Mouse (Mus musculus): ENCODE measurements around the gene Gm48552.
A peak's percentile ranks its signal among the peaks of the same experiment; 100 is the strongest.

Gm48552 gene

DNA sequence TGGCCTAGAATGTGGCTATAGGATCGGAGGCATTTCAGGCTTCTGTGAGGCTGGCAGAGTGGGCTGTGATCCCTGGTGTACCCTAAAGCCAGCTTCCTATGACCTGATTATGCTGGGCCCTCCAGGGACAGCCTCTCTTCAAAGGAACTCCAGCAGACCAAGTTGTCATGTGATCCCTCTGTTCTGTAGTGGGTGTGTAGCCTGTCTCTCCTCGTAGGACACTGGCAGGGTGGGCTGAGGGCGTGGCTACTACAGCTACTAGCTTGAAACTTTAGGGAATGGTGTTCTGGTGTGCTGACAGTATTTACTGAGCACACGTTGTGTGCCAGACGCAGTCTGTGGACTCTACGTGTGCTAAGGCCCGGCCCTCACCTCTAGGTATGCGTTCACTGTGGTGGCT, 28.1 kb upstream of the Gm48552 start:
- no peak for DNase-seq (ENCODE audit: low read depth, low spot score)

DNA sequence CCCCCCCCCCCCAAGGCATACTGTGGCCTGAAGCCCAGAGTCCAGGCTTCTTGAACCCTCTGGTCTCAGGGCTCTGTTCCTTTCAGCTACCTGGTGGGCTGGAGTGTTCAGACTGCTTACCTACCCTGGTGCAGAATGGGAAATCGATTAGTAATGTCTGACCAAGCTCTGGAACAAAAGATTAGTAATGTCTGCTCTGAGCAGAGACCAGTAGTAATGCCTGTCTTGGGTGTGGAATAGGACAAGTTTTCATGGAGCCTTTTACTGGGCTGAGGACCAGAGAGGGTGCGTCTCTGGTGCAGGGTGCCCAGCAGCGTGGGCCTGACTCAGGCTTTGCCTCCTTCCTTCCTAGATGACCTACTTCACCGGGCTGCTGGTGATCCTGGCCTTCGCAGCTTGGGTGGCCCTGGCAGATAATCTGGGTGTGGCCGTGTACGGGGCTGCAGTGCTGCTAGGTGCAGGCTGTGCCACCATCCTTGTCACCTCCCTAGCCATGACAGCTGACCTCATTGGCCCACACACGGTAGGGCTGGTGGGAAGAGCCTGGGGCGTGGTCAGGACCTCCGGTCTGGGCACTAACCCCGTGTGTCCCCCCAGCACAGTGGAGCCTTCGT, 26.4 kb upstream of the Gm48552 start:
- DNase-seq (ENCODE audit: low read depth, low spot score), result no peak

DNA sequence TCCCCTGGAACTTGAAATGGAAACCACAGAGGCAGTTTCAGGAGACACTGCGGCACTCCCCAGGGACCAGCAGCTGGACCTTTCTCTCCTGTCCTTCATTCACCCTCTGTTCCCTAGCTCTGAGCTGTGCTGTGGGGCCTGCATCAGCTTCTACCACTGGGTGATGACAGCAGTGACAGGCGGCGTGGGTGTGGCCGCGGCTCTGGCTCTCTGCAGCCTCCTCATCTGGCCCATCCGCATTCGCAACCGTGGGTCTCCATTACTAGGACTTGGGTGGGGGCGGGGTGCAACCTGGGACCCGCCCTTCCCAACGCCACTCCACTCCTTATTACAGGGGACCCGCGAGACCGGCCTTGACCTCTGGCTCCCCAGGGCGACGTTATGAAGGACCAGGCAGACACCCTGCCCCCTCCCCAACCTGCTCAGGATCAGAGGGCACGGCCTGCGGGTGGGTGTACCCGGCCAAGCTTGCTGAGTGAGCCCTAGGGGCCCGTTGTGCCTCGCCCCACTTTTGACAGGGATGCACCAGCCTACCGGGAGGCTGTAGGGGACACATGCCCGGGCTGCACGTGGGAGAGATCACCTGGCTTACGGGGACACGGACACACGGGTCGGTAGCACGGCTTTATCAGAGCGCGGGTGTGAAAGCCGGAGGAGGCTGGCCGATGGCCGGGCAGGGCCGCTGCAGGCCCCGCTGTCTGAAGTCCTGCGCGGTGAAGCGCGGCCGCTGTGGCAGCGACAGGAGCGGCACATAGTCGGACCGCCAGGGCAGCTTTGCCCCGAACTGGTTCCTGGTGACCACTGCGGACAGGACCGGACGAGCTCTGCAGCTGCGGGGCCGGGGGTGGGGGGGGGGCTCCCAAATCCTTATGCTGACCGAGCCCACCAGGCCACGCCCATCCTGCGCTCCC, 25.1 kb upstream of the Gm48552 start:
- DNase-seq (ENCODE audit: low read depth, low spot score), result no peak

DNA sequence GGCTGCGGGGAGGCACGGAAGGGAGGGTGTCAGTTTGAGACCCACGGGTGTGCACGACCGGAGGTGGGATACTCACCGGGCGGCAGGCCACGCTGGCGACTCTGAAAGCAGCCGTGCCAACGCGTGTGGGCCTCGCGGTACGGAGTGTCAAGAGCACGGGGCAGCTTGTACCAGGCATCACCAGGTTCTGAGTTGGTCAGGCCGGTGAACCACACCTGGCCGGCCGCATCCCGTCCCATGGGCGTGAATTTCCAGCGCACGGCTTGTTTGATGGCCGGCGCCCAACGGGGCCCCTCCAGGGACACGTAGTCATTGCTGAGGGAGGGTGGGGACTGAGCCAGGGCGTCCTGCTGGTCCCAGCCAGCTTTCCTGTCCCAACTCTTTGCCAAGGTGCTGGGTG, 24.1 kb upstream of the Gm48552 start:
- no peak for DNase-seq (ENCODE audit: low read depth, low spot score)

DNA sequence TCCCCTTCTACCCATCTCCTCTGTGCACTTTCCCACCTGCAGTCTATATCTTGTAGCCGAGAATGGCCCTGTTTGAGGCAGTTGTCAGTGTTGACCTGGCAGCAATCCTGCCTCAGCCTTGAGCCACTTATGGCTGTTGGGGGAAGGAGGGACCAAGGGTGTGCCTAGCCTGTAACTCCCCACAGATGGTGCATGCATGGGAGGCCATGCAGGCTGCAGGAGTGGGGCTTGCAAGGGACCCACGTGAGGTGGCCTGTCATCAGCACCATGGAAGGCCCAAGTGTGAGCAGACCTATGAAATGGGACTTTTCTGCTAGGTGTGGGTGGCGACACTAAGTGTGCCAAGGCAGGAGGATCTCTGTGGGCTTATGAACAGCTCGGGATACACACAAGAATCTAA, 23.7 kb upstream of the Gm48552 start:
- DNase-seq (ENCODE audit: low read depth, low spot score), result no peak

DNA sequence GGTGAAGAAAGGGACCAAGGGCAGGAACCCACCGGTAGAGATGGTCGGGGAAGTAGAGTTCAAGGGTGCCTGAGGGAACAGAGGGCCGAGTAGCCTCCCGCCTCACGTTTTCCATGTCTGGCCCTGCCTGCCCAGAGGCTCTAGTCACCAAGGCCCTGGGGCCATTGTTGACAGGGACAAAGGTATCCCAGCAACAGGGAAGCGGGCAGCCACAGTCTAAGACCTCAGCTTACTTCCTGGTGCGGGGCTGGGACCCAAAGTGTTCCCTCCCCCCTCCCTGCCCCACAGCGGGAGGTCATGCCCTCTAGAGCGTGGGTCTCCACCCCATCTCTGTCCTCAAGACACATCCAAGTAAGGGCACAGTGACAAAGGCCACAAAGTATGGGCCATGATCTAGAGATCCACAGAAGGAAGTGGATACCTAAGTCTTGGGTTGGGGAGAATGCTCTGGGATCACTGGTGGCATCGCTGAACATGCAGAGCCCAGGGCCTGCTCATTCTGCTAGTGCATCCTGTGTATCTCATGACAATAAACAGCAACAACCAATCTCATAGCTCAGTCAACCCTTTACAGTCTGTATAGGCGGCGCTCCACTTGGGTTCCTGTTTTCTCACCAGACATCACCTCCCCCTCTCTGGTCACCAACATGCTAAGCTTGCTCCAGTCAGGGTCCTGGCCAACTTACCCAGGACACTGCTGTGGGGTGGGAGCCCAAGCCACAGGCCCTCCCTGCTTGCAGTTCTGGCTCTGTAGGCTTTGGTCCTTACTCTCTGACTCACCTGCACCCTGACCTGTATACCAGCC, 22.9 kb upstream of the Gm48552 start, which contains the start of gene 4930404N11Rik:
TSS of gene 4930404N11Rik (minus strand) at position 145 of the 805 bp plus-strand sequence.
- DNase-seq (ENCODE audit: low read depth, low spot score), result no peak

DNA sequence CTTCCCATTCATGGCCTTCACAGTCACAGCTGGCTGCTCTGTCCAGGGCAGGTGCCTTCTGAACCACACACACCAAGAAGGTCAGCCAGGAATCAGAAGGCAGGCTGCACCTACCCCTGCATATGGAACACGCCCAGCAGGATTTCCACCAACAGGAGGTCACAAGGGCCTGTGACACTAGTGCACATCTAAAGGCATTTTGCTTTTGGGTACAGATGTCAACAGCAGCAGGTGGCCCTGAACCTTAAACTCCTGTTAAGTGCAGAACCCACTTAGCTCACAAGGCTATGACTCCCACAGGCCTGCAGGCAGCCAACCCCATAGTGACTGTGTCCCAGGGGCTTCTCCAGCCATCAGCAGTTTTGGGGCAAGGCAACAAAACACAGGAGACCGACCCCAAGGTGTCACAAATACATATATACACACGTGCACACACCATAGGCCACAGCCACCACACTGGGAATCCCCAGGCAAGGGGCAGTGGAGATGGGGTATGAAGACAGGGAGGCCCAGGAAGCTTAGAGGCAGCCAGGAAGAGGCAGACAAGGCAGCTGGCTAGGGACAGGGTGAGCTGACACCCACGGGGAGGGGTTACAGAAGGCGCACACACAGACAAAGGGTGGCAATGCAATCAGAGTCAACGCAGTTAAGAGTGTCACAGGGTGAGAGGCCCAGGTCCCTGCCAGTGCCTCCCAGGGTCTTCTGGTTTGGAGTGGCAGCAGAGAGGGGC, 22.2 kb upstream of the Gm48552 start:
- no peak for DNase-seq (ENCODE audit: low read depth, low spot score)

DNA sequence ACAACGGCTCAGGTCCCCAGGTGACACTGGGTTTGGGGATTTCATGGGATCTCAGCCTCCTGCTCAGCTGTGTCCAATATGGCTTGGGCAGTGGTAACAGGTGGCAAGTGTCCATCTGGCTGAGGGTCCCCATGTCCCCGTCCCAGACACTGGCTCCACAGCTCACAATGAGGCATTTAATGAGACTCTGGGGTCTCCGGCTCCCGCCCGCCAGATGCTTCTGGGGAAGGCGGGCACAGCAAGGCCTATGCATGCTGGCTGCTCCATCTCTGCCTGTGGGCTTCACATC, 21.7 kb upstream of the Gm48552 start:
- no peak for DNase-seq (ENCODE audit: low read depth, low spot score)

DNA sequence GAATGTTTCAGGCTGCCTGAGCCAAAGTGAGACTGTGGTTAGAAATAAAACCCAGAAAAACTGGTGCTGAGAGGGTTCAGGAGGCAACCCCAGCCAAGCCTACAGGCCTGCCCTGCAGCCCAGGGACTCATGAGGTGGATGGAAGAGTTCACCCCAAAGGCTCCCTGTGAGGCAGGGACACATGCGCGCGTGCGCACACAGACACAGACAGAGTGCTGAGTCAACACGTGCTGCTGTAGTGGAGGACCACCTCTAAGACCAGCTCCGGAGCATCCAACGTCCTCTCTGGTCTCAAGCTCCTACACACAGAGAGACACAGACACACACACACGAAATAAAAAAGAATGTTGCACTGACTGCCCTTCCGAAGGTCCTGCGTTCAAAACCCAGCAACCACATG, 13.5 kb upstream of the Gm48552 start:
- DNase-seq (ENCODE audit: low read depth, low spot score), result no peak

DNA sequence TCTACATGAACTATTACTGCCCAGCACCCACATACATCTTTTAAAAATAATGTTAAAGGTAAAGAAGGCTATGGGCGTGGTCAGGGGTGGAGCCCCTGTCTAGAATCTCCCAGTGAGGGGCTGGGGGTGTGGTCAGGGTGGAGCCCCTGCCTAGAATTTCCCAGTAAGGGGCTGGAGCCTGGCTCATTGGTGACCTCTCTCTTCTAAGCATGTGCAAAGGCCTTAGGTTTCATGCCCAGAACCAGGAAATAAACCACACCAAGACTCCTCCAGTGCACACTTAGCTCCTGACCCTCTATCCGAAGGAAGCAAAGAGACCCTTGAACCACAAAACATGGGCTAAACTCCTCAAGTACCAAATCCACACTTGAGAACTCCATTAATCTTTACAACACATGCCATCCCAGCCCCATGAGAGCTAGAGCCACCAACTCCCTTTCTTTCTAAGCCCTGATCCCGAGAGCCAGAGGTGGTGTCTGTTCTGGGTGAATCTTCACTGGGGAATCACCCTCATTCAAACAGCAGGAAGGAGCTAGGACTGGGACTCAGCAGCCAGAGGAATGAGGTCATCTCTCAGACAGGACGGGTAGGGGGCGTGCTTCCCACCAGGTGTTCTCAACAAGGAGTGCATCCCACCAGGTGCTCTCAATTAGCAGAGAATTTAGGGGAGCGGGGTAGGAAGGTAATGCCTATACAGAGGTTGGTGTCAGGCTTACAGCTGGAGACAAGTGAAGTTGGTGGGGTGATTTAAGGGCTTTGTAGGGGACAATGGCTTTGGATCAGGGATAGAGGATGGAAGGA, 12.0 kb upstream of the Gm48552 start:
- DNase-seq (ENCODE audit: low read depth, low spot score), result no peak

DNA sequence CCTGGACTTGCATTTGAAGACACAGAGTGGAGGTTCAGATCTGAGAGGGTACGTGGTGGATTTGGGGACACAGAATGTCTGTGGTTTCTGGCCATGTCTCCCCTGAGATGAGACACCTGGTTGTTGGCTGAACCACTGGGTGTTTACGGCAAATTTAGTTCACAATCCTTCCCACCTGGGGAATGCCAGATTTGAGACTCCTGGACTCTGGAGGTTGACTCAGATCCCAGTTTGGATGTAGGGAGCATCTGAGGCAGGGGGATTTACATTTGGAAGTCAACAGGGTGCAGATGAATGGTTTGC, 11.5 kb upstream of the Gm48552 start:
- no peak for DNase-seq (ENCODE audit: low read depth, low spot score)

DNA sequence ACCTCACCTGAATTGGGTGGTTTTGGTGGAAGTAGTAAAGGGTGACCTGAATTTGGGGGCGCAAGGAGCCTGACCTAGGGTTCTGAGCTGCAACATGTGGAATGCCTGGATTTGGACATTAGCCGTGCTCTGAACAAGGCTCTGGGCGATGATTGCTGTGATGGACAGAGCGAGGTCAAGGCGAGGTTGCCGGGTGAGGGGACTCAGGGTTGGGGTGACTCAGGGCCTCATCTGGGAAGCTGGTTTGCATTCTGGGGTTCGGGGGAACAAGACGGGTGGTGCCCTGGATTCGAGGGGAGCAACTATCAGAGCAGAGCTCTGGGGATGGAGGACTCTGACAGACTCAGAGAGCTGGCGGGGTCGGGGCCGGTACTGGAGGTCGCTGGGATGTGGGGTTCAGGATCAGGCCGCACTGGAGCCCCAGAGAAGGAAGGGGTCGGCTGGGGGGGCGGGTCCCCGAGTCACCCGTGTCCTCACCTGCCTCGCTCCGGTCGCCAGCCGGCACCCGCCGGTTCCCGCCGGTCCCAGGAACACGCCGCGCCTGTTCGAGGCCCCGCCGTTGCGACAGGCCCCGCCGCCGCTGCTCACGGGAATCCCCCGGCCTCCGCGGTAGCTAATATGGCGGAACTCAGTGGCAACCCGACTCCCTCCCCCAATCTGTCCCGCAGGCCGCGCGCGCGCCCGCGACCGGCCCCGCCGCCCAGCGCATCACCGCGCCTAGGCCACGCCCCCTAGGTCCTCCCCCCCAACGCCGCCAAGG, 10.8 kb upstream of the Gm48552 start, which contains the start of gene Fzr1:
TSS of gene Fzr1 (minus strand) at position 724 of the 760 bp plus-strand sequence.
- DNase-seq (ENCODE audit: low read depth, low spot score), result no peak

DNA sequence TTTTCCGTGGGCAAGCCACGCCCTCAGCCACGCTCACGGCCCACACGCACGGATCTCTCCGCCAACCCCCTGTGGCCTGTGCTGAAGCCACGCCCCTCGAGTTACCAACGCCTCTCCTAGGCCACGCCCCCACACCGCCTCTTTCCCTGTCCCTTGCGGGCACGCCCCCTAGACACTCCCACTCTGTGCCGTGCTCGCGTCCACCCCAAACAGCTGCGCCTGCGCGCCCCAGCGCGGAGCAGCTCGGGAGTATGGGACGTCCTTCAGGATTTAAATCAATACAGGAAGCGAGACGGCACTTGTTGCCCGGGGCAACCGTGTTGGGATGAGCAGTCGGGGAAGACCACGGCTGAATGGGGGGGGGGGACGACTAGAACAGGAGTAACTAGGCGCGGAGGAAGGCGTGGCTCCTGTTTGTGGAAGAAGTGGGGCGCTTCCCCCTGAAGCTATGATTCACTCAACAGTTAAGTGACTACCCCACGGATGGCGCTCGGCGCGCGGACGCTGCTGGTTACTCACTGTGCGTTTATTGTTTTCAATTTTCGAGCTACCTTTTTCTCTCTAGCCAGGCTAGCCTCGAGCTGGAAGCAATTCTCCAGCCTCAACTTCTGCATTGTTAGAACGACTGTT, 10.1 kb upstream of the Gm48552 start:
- peak; percentile 100 for DNase-seq (ENCODE audit: low read depth, low spot score)

DNA sequence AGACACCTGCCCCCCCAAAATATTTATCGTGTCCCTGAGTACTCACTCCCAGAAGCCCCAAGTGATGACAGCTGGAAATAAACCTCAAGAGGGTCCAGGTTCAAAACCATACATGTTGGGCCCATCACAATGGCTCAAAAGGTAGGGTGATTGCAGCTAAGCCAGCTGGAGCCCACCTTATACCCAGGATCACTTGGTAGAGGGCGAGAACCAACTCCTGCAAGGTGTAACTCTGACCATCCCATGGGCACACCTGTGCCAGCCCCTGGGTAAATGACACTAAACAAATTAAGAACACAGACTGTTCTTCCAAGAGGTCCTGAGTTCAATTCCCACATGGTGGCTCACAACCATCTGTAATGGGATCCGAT, 9.6 kb upstream of the Gm48552 start:
- no peak for DNase-seq (ENCODE audit: low read depth, low spot score)

DNA sequence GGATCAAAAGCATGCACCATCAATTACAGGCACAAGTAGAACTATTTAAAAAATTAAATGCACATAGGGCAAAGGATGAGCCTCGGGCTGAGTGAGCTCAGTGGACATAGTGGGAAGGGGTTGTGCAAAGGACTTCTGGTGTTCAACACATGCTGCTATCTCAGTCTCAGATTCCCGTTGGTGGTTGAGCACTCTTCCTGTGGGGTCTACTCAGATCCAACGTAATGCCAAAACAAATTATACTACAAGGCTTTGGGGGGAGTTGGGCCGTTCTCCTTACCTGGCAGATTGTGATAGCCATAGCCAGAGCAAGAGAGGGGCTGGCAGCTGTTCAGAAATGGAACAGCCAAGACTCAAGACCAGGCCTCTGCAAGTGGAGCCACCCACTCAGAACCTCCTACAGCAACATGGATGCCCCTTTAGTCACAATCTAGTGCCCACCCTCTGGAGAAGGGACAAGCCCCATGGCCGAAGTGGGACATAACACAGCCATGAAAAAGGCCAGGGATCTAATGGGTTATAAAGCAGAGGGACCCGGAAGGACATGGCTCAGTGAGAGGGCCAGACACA, 8.9 kb upstream of the Gm48552 start:
- no peak for DNase-seq (ENCODE audit: low read depth, low spot score)

DNA sequence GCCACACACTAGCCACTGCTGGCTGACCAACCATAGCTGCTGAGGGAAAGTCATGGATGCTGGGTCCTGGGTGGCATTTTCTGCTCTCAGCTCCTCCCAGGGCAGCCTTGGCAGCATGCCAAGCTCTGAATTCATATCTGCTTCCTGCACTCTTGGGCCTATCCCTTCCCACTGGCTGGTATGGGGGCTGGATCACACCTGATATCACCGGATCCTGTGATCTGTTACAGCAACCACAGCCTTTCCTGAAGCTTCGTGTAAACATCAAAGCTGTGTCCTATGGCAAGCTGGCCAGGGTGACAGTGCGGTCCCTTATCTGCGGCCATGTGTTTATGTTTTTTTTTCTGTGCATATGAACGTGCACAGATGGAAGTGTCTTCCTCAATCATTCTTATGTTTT, 6.8 kb upstream of the Gm48552 start:
- DNase-seq (ENCODE audit: low read depth, low spot score), result no peak

DNA sequence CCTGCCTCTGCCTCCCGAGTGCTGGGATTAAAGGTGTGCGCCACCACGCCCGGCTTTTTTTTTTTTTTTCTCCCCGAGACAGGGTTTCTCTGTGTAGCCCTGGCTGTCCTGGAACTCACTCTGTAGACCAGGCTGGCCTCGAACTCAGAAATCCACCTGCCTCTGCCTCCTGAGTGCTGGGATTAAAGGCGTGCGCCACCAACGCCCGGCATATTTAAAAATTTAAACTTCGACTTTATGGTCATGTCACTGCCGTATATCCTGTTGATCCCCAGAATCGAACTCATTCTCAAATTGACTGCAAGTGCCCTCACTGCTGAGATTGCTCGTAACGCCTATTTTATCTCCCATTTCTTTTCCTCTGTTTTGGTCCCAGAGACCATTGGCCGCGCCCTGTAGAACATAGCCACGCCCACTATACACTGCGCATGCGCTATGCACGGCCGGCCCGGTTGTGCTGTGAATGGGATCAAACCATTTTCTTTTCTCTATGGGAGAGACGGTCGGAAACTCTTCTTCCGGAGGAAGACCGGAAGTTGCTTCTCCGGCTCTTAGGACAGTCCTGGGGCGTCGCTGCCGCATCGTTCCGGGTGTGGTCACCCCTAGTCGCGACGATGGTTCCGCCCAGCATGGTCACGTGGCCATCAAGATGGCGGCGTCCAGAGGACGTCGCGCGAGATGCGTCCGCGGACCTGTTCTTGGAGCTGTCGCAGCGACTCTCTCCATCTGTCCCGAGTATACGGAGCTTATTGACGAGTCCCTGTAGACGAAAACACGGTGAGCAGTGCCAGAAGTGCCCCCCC, 4.8 kb upstream of the Gm48552 start, which contains the start of the genes Dohh and Gm48551:
TSS of gene Dohh (plus strand) at position 627 of the 803 bp plus-strand sequence.
TSS of gene Gm48551 (plus strand) at position 665 of the 803 bp plus-strand sequence.
- peak; percentile 97 for DNase-seq (ENCODE audit: low read depth, low spot score)

DNA sequence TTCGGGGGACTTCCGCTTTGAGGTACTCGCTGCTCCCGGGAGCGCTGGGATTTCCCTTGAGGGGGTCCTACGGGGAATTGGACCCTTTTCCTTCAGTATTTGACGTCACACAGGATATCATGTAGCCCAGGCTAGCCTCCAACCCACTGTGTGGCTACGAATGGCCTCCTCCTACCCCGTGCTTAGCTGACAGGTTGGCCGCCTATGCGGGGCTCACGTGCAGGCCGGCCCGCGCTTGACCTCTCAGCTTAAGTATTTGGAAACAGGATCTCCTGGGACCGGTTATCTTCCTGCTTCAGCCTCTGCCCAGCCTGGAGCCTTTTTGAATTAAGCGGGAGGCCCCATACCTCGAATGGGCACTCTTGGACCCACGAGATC, 4.2 kb upstream of the Gm48552 start:
- no peak for DNase-seq (ENCODE audit: low read depth, low spot score)

All from retina, postnatal 7 days (tissue).